Mouse (Mus musculus): Measurements from ENCODE around the gene Ptch2. TPM values are rescaled to one million over a fixed set of nuclear protein-coding genes. Genes with fewer than 3 reads are reported as not detected.

Ptch2 gene
- polyA plus RNA-seq, 1 experiment from 2014 or later, result 6.4 TPM

DNA sequence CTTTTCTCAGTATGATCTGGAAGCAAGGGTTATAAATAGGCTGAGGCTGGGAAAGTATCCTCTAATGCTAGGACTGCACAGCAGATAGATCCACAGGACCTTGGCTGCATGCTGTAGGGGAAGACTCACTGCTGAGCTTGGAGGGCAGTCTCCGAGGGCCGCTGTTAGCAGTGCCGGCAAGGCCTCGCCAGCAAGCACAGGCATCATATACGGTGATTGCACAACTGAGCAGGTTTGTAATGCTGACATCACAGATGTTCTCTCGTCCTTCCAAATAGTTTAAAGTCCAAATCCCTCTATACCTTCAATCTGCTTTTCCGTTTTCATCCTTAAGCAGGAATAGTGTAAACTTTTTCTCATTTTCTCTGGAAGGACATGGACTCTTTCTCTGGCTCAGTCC, 27.8 kb upstream of the Ptch2 start:
- WGBS, result 95% methylated on average over 7 of the region's 7 CpGs
- Histone ChIP-seq H3K4me1 (ENCODE audit: control insufficient read depth, insufficient read depth, low read length) (no peaks in the 10 kb centered on the region), H3K4me3 (ENCODE audit: low read depth, low read length) (no peak overlapping the region), H3K27me3 (ENCODE audit: control insufficient read depth, insufficient read depth, low read length) (no peaks in the 10 kb centered on the region), H3K9ac (replicated peaks; ENCODE audit: low read depth, low read length) (no peak overlapping the region), H3K36me3 (ENCODE audit: control insufficient read depth, insufficient read depth, low read length) (peaks cover 29% of the 10 kb centered on the region), H3K27ac (ENCODE audit: low read depth, low read length) (no peak overlapping the region), H3K4me2 (ENCODE audit: low read depth, low read length) (no peak overlapping the region), H3K9me3 (ENCODE audit: control insufficient read depth, low read length) (no peaks in the 10 kb centered on the region)
- ATAC-seq (ENCODE audit: low read depth), result no peak

- Histone ChIP-seq H3K4me2 (ENCODE audit: low read depth, low read length) (no peak overlapping the region), H3K9ac (replicated peaks; ENCODE audit: low read depth, low read length) (no peak overlapping the region), H3K4me3 (ENCODE audit: low read depth, low read length) (no peak overlapping the region), H3K27ac (ENCODE audit: low read depth, low read length) (no peak overlapping the region), H3K4me1 (ENCODE audit: control insufficient read depth, insufficient read depth, low read length) (no peaks in the 10 kb centered on the region), H3K27me3 (ENCODE audit: control insufficient read depth, insufficient read depth, low read length) (no peaks in the 10 kb centered on the region), H3K9me3 (ENCODE audit: control insufficient read depth, low read length) (no peaks in the 10 kb centered on the region), H3K36me3 (ENCODE audit: control insufficient read depth, insufficient read depth, low read length) (peaks cover 39% of the 10 kb centered on the region)
- 96% methylated on average over 1 of the region's 1 CpGs for WGBS
- ATAC-seq (ENCODE audit: low read depth), result no peak
These were observed 26.2 kb upstream of the Ptch2 start for GRCm38 (mm10) chr4:117069647-117070046.

DNA sequence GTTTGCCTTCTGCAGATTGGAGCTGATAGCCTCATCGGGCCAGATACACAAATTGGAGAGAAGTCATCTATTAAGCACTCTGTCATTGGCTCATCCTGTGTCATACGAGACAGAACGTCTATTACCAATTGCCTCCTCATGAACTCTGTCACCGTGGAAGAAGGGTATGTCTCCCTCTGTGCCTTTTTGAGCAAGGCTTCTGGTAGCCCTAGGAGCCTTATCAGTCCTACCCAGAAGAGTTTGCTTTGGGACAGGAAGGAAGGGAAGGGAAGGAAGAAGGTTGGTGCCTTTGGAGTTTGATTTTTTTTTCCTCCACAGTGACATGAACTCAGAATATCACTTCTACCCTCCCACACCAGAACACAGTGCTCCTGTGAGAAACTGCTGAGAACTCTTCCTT, 25.3 kb upstream of the Ptch2 start:
- H3K4me1 ChIP-seq (ENCODE audit: control insufficient read depth, insufficient read depth, low read length), result no peaks in the 10 kb centered on the region
- no peaks in the 10 kb centered on the region for H3K27me3 ChIP-seq (ENCODE audit: control insufficient read depth, insufficient read depth, low read length)
- no peak overlapping the region for H3K27ac ChIP-seq (ENCODE audit: low read depth, low read length)
- no peak overlapping the region for H3K4me3 ChIP-seq (ENCODE audit: low read depth, low read length)
- 87% methylated on average over 4 of the region's 4 CpGs for WGBS
- H3K9me3 ChIP-seq (ENCODE audit: control insufficient read depth, low read length), result no peaks in the 10 kb centered on the region
- H3K36me3 ChIP-seq (ENCODE audit: control insufficient read depth, insufficient read depth, low read length), result peaks cover 43% of the 10 kb centered on the region
- ATAC-seq (ENCODE audit: low read depth), result no peak
- H3K9ac ChIP-seq (replicated peaks; ENCODE audit: low read depth, low read length), result no peak overlapping the region
- no peak overlapping the region for H3K4me2 ChIP-seq (ENCODE audit: low read depth, low read length)

GRCm38 (mm10) chr4:117071183-117071582, 24.7 kb upstream of the Ptch2 start:
- Histone ChIP-seq H3K27me3 (ENCODE audit: control insufficient read depth, insufficient read depth, low read length) (no peaks in the 10 kb centered on the region), H3K4me3 (ENCODE audit: low read depth, low read length) (no peak overlapping the region), H3K9ac (replicated peaks; ENCODE audit: low read depth, low read length) (no peak overlapping the region), H3K9me3 (ENCODE audit: control insufficient read depth, low read length) (no peaks in the 10 kb centered on the region), H3K4me1 (ENCODE audit: control insufficient read depth, insufficient read depth, low read length) (no peaks in the 10 kb centered on the region), H3K4me2 (ENCODE audit: low read depth, low read length) (no peak overlapping the region), H3K36me3 (ENCODE audit: control insufficient read depth, insufficient read depth, low read length) (peaks cover 43% of the 10 kb centered on the region), H3K27ac (ENCODE audit: low read depth, low read length) (no peak overlapping the region)
- 96% methylated on average over 5 of the region's 5 CpGs for WGBS
- ATAC-seq (ENCODE audit: low read depth), result no peak

DNA sequence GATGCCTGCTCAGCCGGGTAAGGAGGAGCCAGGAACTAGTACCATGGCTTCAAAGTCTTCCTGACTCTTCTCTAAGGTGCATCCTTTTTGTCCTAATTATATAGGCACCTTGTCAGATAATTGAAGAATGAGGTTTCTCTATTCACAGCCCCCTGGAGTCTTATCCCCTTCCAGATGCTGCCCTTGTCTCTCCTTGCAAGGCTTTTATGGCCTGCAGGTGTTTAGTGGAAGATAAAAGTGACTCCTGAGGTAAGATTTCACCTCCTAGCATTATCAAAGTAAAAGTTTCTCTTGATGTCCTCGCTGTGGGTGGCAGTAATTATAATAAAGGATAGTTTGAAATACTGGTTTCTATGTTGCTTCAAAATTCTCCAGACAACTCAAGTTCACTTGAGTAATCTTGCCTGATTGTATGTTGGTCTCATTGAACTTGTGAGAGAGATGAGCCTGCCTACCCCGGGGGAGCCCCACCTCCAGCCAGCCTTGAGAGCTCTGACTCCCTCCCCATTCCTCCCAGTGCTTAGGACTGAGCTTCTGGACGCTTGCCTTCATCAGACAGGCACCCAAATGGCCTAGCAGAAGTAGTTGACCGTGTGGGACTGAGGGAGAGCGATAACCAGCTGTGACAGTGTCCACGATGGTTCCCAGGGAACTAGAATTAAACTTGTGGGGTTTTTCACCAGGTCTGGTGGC, 7.8 kb upstream of the Ptch2 start:
- no peak overlapping the region for H3K4me2 ChIP-seq (ENCODE audit: low read depth, low read length)
- H3K4me3 ChIP-seq (ENCODE audit: low read depth, low read length), result no peak overlapping the region
- ATAC-seq (ENCODE audit: low read depth), result no peak
- H3K9me3 ChIP-seq (ENCODE audit: control insufficient read depth, low read length), result no peaks in the 10 kb centered on the region
- H3K9ac ChIP-seq (replicated peaks; ENCODE audit: low read depth, low read length), result no peak overlapping the region
- H3K27me3 ChIP-seq (ENCODE audit: control insufficient read depth, insufficient read depth, low read length), result no peaks in the 10 kb centered on the region
- WGBS, result 64% methylated on average over 7 of the region's 7 CpGs
- no peak overlapping the region for H3K27ac ChIP-seq (ENCODE audit: low read depth, low read length)
- H3K36me3 ChIP-seq (ENCODE audit: control insufficient read depth, insufficient read depth, low read length), result peaks cover 5% of the 10 kb centered on the region; the same call in 1 of the 2 replicates
- H3K4me1 ChIP-seq (ENCODE audit: control insufficient read depth, insufficient read depth, low read length), result no peaks in the 10 kb centered on the region

DNA sequence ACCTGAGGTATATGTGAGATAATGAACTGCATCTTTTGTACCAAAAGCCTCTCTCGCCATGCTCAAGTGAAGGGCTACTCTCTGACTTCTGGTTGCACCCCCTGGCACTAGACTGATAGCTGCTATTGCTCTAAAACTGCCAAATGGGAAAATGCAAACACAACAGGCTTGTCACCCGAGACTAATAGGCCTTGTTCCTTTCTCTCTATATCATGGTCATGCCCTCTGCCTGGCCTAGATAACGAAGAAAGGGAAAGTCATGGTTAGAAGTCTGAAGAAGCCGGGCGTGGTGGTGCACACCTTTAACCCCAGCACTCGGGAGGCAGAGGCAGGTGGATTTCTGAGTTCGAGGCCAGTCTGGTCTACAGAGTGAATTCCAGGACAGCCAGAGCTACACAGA, 5.3 kb upstream of the Ptch2 start:
- Histone ChIP-seq H3K4me3 (ENCODE audit: low read depth, low read length) (no peak overlapping the region), H3K9ac (replicated peaks; ENCODE audit: low read depth, low read length) (no peak overlapping the region), H3K4me1 (ENCODE audit: control insufficient read depth, insufficient read depth, low read length) (no peaks in the 10 kb centered on the region), H3K27ac (ENCODE audit: low read depth, low read length) (no peak overlapping the region), H3K9me3 (ENCODE audit: control insufficient read depth, low read length) (no peaks in the 10 kb centered on the region), H3K36me3 (ENCODE audit: control insufficient read depth, insufficient read depth, low read length) (peaks cover 5% of the 10 kb centered on the region; the same call in 1 of the 2 replicates), H3K4me2 (ENCODE audit: low read depth, low read length) (no peak overlapping the region), H3K27me3 (ENCODE audit: control insufficient read depth, insufficient read depth, low read length) (no peaks in the 10 kb centered on the region)
- ATAC-seq (ENCODE audit: low read depth), result no peak
- 78% methylated on average over 7 of the region's 7 CpGs for WGBS

DNA sequence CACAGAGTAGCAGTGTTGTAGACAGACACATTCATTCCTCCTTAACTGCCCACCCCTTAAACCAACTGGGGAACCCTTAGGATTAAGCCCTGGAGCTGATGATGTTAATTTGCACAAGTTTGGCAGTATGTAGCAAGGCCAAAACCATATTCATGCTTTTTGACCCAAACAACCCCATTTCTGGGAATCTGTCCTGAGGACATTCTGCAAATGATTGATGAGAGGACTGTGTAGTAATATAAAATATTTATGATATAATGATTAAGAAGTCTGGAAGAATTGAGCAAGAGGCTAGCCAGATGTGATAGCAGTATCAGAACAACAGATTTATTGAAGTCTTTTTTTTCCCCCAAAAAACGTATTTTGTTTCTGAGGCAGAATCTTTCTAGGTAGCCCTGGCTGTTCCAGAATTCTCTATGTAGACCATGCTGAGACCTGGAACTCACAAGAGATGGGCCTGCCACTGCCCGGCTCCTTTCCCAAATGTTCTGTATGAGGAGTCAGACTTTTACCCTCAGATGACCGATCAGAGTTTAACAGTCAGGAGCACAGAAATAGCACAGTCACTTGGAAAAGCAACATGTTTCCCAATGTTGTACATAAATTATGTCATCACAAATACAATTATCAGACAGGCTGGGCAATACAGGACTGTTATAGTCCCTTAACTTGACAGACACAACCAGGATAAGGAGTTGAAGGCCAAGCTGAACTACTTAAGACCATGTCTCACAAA, 1.1 kb upstream of the Ptch2 start:
- Histone ChIP-seq H3K4me3 (ENCODE audit: low read depth, low read length) (no peak overlapping the region), H3K4me2 (ENCODE audit: low read depth, low read length) (no peak overlapping the region), H3K9me3 (ENCODE audit: control insufficient read depth, low read length) (no peaks in the 10 kb centered on the region), H3K27ac (ENCODE audit: low read depth, low read length) (no peak overlapping the region), H3K4me1 (ENCODE audit: control insufficient read depth, insufficient read depth, low read length) (peaks cover 5% of the 10 kb centered on the region; the same call in 1 of the 2 replicates), H3K27me3 (ENCODE audit: control insufficient read depth, insufficient read depth, low read length) (no peaks in the 10 kb centered on the region), H3K36me3 (ENCODE audit: control insufficient read depth, insufficient read depth, low read length) (no peaks in the 10 kb centered on the region), H3K9ac (replicated peaks; ENCODE audit: low read depth, low read length) (no peak overlapping the region)
- 78% methylated on average over 3 of the region's 3 CpGs for WGBS
- ATAC-seq (ENCODE audit: low read depth), result no peak

DNA sequence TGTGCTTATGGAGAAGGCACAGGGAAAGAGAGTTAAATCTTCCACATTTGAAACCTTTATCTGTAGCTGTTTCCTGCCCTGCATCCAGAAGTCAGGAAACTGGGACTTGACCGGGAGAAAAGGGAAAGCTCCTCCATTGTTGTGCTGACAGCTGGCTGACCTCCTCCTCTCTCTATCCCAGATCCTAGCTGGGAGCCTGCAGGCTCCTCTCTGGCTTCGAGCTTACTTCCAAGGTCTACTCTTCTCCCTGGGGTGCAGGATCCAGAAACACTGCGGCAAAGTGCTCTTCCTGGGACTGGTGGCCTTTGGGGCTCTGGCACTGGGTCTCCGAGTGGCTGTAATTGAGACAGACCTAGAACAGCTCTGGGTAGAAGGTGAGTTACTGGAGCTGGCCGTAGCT, 791 bp downstream of the Ptch2 start:
- peaks cover 5% of the 10 kb centered on the region; the same call in 1 of the 2 replicates for H3K4me1 ChIP-seq (ENCODE audit: control insufficient read depth, insufficient read depth, low read length)
- 6% methylated on average over 5 of the region's 5 CpGs for WGBS
- peak overlapping the region; percentile 68 for H3K9ac ChIP-seq (replicated peaks; ENCODE audit: low read depth, low read length)
- H3K4me2 ChIP-seq (ENCODE audit: low read depth, low read length), result peak overlapping the region; percentile 90
- no peaks in the 10 kb centered on the region for H3K36me3 ChIP-seq (ENCODE audit: control insufficient read depth, insufficient read depth, low read length)
- peak overlapping the region; percentile 70 for H3K4me3 ChIP-seq (ENCODE audit: low read depth, low read length)
- H3K9me3 ChIP-seq (ENCODE audit: control insufficient read depth, low read length), result no peaks in the 10 kb centered on the region
- H3K27me3 ChIP-seq (ENCODE audit: control insufficient read depth, insufficient read depth, low read length), result no peaks in the 10 kb centered on the region
- no peak overlapping the region for H3K27ac ChIP-seq (ENCODE audit: low read depth, low read length)
- ATAC-seq (ENCODE audit: low read depth), result no peak
